Mouse (Mus musculus) forebrain, postnatal 0 days (tissue): ENCODE measurements around the gene Cox16. TPM values are rescaled to one million over a fixed set of nuclear protein-coding genes. Genes with fewer than 3 reads are reported as not detected.
A peak's percentile ranks its signal among the peaks of the same experiment; 100 is the strongest.
"Not testable (repeated sequence)": the region's sequence is repeated elsewhere in the genome, so short reads cannot be mapped to it uniquely, and the experiment has no call there.

Experiments
- ATAC-seq: fragments of 200-750 bp; cut with Nextera tagmentation; 2 replicates; pipeline ENCODE4 v1.8.0; 2017; ENCODE audit warnings: mild to moderate bottlenecking, moderate library complexity
- DNase-seq: peaks from one replicate; pipeline ENCODE4 v3.0.0-alpha.2; 2015
- H3K27ac ChIP-seq: fragments of 300-500 bp; sonication (generic); 2 replicates; pipeline ENCODE4 v1.5.1; 2014; ENCODE audit warnings: low read depth, mild to moderate bottlenecking, antibody characterized with exemption, low read length, moderate library complexity, mixed read lengths
- H3K27me3 ChIP-seq: fragments of 300-500 bp; sonication (generic); 2 replicates; pipeline ENCODE4 v1.6.1; 2014; ENCODE audit warnings: mild to moderate bottlenecking, low read length, mixed read lengths; ENCODE audit not compliant: insufficient read depth
- H3K36me3 ChIP-seq: fragments of 300-500 bp; sonication (generic); 2 replicates; pipeline ENCODE4 v1.6.1; 2014; ENCODE audit warnings: mild to moderate bottlenecking, moderate library complexity; ENCODE audit not compliant: insufficient read depth
- H3K4me1 ChIP-seq: fragments of 300-500 bp; sonication (generic); 2 replicates; pipeline ENCODE4 v1.6.1; 2014; ENCODE audit warnings: antibody characterized with exemption; ENCODE audit not compliant: insufficient read depth
- H3K4me2 ChIP-seq: fragments of 300-500 bp; sonication (generic); 2 replicates; pipeline ENCODE4 v1.6.1; 2014; ENCODE audit warnings: low read depth, mild to moderate bottlenecking, moderate library complexity
- H3K4me3 ChIP-seq: fragments of 300-500 bp; sonication (generic); 2 replicates; pipeline ENCODE4 v1.5.1; 2014; ENCODE audit warnings: low read depth, low read length, mixed read lengths
- H3K9ac ChIP-seq: fragments of 300-500 bp; sonication (generic); 2 replicates; pipeline ENCODE4 v1.6.1; 2014; ENCODE audit warnings: mild to moderate bottlenecking
- H3K9me3 ChIP-seq: fragments of 300-500 bp; sonication (generic); 2 replicates; pipeline ENCODE4 v1.6.1; 2016; ENCODE audit warnings: low read length
- CTCF ChIP-seq: sonication (generic); IDR thresholded peaks from 2 replicates; pipeline ENCODE4 v1.5.1; 2016; ENCODE audit warnings: antibody characterized with exemption, control low read depth, low read depth
- WGBS: fragments of 180-500 bp; shearing (Covaris S2); extraction: QIAGEN DNeasy Blood & Tissue Kit; methylation state at CpG from one replicate; pipeline ENCODE4 v1.1.7; 2014; 5-methylcytosine and 5-hydroxymethylcytosine counted together
- polyA plus RNA-seq: library from polyadenylated mRNA; unstranded; fragments of >200 nt; fragmentation: Nextera tagmentation; extraction: Ambion mirVana; gene quantifications from 2 replicates; pipeline ENCODE4 v1.2.1, GENCODE M21; 2015
- total RNA-seq: library from RNA; depleted of rRNA; stranded (reverse); fragments of >200 nt; gene quantifications from 2 replicates; pipeline ENCODE4 v1.2.3, GENCODE M21; 2014

Gene Cox16
- total and polyA plus RNA-seq, 2 experiments from 2014 or later = 61.3 to 126 TPM

GRCm38 (mm10) chr12:81402187-81402586, 82.7 kb downstream of the Cox16 start:
- Histone ChIP-seq H3K9ac (no peak overlapping the region), H3K4me2 (no peak overlapping the region), H3K27ac (no peak overlapping the region), H3K36me3 (no peaks in the 10 kb centered on the region; the same call in 1 of the 2 replicates), H3K27me3 (no peaks in the 10 kb centered on the region), H3K4me3 (no peak overlapping the region), H3K4me1 (no peaks in the 10 kb centered on the region), H3K9me3 (no peaks in the 10 kb centered on the region)
- DNase-seq (peak; percentile 85), ATAC-seq (peak; percentile 69)
- peak; percentile 98 for TF ChIP-seq CTCF
- WGBS = 15% methylated on average over 1 of the region's 1 CpGs

GRCm38 (mm10) chr12:81379364-81379763, 105.6 kb downstream of the Cox16 start, which contains the start of gene Gm4787:
TSS of gene Gm4787 (minus strand) at chr12:81379464.
- not testable (repeated sequence) for H3K27me3 ChIP-seq, H3K27ac ChIP-seq, H3K36me3 ChIP-seq, H3K9me3 ChIP-seq, H3K4me1 ChIP-seq, ATAC-seq, DNase-seq, H3K4me3 ChIP-seq, H3K4me2 ChIP-seq, H3K9ac ChIP-seq
- 79% methylated on average over 1 of the region's 1 CpGs for WGBS

- Histone ChIP-seq H3K4me1 (no peaks in the 10 kb centered on the region), H3K36me3 (no peaks in the 10 kb centered on the region), H3K27me3 (0 out of 2 replicates have a peak, but pooled peaks cover 4% of the 10 kb centered on the region), H3K4me3 (peak overlapping the region; percentile 64), H3K4me2 (peak overlapping the region; percentile 90), H3K27ac (no peak overlapping the region), H3K9ac (peak overlapping the region; percentile 75; the same call in 1 of the 2 replicates), H3K9me3 (no peaks in the 10 kb centered on the region)
- 67% methylated on average over 5 of the region's 5 CpGs for WGBS
- DNase-seq (no peak), ATAC-seq (no peak)
- TF ChIP-seq CTCF = no peak
Observed at GRCm38 (mm10) chr12:81333841-81334240, 151.1 kb downstream of the Cox16 start.

- DNase-seq (peak; percentile 85), ATAC-seq (peak; percentile 84)
- WGBS = 3% methylated on average over 47 of the region's 47 CpGs
- Histone ChIP-seq H3K9me3 (no peaks in the 10 kb centered on the region), H3K27ac (peak within 1 kb of the TSS; percentile 82), H3K36me3 (no peaks in the 10 kb centered on the region), H3K4me2 (peak within 1 kb of the TSS; percentile 90), H3K9ac (peak within 1 kb of the TSS; percentile 75), H3K4me1 (no peaks in the 10 kb centered on the region), H3K27me3 (0 out of 2 replicates have a peak, but pooled peaks cover 4% of the 10 kb centered on the region), H3K4me3 (peak within 1 kb of the TSS; percentile 64)
- TF ChIP-seq CTCF = no peak
Observed at GRCm38 (mm10) chr12:81332875-81333421, 152.0 kb downstream of the Cox16 start, which contains the start of gene Slc8a3. TSS of gene Slc8a3 (minus strand) at chr12:81333180.

GRCm38 (mm10) chr12:81331937-81332874, 152.7 kb downstream of the Cox16 start:
- no peak for TF ChIP-seq CTCF
- H3K4me3 ChIP-seq = peak overlapping the region; percentile 64
- no peaks in the 10 kb centered on the region for H3K36me3 ChIP-seq
- 0 out of 2 replicates have a peak, but pooled peaks cover 4% of the 10 kb centered on the region for H3K27me3 ChIP-seq
- H3K4me1 ChIP-seq = no peaks in the 10 kb centered on the region
- DNase-seq (peak; percentile 91), ATAC-seq (peak; percentile 78)
- peak overlapping the region; percentile 90 for H3K4me2 ChIP-seq
- peak overlapping the region; percentile 75 for H3K9ac ChIP-seq
- peak overlapping the region; percentile 82 for H3K27ac ChIP-seq
- no peaks in the 10 kb centered on the region for H3K9me3 ChIP-seq
- 2% methylated on average over 54 of the region's 54 CpGs for WGBS

GRCm38 (mm10) chr12:81331046-81331638, 153.8 kb downstream of the Cox16 start:
- H3K4me1 ChIP-seq = no peaks in the 10 kb centered on the region
- DNase-seq (no peak), ATAC-seq (no peak)
- H3K9me3 ChIP-seq = no peaks in the 10 kb centered on the region
- whole genome bisulfite sequencing = 39% methylated on average over 5 of the region's 5 CpGs
- TF ChIP-seq CTCF = no peak
- no peaks in the 10 kb centered on the region for H3K36me3 ChIP-seq
- H3K27ac ChIP-seq = peak overlapping the region; percentile 15; the same call in 1 of the 2 replicates
- H3K4me2 ChIP-seq = peak overlapping the region; percentile 90
- peak overlapping the region; percentile 47 for H3K9ac ChIP-seq
- H3K27me3 ChIP-seq = 0 out of 2 replicates have a peak, but pooled peaks cover 4% of the 10 kb centered on the region
- peak overlapping the region; percentile 64 for H3K4me3 ChIP-seq
